In the genomic region with DNA sequence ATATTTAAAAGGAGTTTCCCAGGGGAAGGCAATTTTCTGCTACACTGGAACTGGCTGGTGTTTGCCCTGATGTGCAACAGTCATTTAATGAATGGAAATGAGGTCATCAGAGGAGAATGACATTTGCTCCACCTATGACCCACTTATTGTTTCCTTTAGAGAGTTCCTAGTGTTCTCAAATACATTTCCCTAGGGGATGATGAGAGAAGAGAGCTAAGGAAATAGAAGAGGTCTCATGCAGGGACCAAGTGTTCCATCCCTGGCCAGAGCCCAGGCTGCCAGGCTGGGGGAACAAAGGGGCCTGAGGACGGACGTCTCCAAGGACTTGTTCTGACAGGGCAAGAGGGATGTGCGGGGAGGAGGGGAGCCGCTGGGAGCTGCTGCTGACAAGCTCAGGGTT, we compare ENCODE assay signal across 9 mouse cellular contexts.
DNase-seq lines count a peak whose midpoint lies in the region; ATAC-seq and TF ChIP-seq lines count a peak whose summit lies in the region.
"Had no signal": no experiment of that assay in that cellular context is flagged by ENCODE, and none has a peak within 500 bp of the region (broad histone marks: within the 10 kb centered on the region; RNA-seq: fewer than 3 reads in every experiment).

No protein-coding gene starts in this region.

- no peak for TF ChIP-seq POLR2A in kidney, adult 2 months (IDR thresholded peaks at IDR 0.05; ENCODE audit: low read depth, low read length)

- H3K9me3 ChIP-seq in neural tube, embryonic 12.5 days, result no peaks in the 10 kb centered on the region
- H3K9me3 ChIP-seq: heart, embryonic 13.5 days had no signal

- intact Hi-C loops in heart, postnatal 14 days (cut with DNase I), result loop anchor here (5.0 kb wide), 1 partner anchor 82 kb away; no protein-coding TSS in a partner anchor

- H3K36me3 ChIP-seq in kidney, adult 2 months (ENCODE audit: control insufficient read depth, insufficient read depth, low read length), result no peaks in the 10 kb centered on the region
- no peaks in the 10 kb centered on the region for H3K36me3 ChIP-seq in neural tube, embryonic 12.5 days
- H3K36me3 ChIP-seq: heart, embryonic 13.5 days had no signal

- TF ChIP-seq CTCF in kidney, adult 2 months (conservative IDR thresholded peaks at IDR 0.05; ENCODE audit: insufficient read depth, insufficient read length, low read depth, low read length), result no peak

- no peaks in the 10 kb centered on the region for H3K27me3 ChIP-seq in kidney, adult 2 months (replicated peaks; ENCODE audit: control insufficient read depth, insufficient read depth, low read length)
- H3K27me3 ChIP-seq in neural tube, embryonic 12.5 days (replicated peaks), result no peaks in the 10 kb centered on the region
- H3K27me3 ChIP-seq: heart, embryonic 13.5 days had no signal

- H3K4me1 ChIP-seq in kidney, adult 2 months (ENCODE audit: control insufficient read depth, insufficient read depth, low read length), result peaks cover 2% of the 10 kb centered on the region; the same call in 1 of the 2 replicates
- peaks cover 7% of the 10 kb centered on the region for H3K4me1 ChIP-seq in neural tube, embryonic 12.5 days

- ATAC-seq in neural tube, embryonic 12.5 days (ENCODE audit: low FRiP score, low read depth), result peak; percentile 41; the same call in 1 of the 2 replicates
- no peak for ATAC-seq in frontal cortex, adult (ENCODE audit: low TSS enrichment)
- no peak for ATAC-seq in monocyte, adult 5-6 weeks (replicated peaks; ENCODE audit: insufficient number of reproducible peaks, low FRiP score, low TSS enrichment, poor library complexity, severe bottlenecking)

- peak; percentile 50 for DNase-seq in kidney, adult 2 months
- no peak for DNase-seq in kidney, adult 11 months
- peak; percentile 84 for DNase-seq in embryo, embryonic 10.5 days (ENCODE audit: low spot score)
- DNase-seq in heart, postnatal 14 days, result peak; percentile 54 to 58
- DNase-seq in left cerebral cortex, adult 8-10 months (ENCODE audit: low spot score in 2 of 2), result no peak

- H3K9ac ChIP-seq in neural tube, embryonic 12.5 days, result no peak overlapping the region
- H3K9ac ChIP-seq: heart, embryonic 13.5 days had no signal

- H3K27ac ChIP-seq in kidney, adult 2 months (ENCODE audit: insufficient read depth, low read depth, low read length), result no peak overlapping the region
- no peak overlapping the region for H3K27ac ChIP-seq in neural tube, embryonic 12.5 days
- H3K27ac ChIP-seq: heart, embryonic 13.5 days had no signal

- H3K4me2 ChIP-seq in neural tube, embryonic 12.5 days (replicated peaks), result no peak overlapping the region
- H3K4me2 ChIP-seq: heart, embryonic 13.5 days had no signal

- WGBS in kidney, adult 2 months, result 64% methylated on average over 4 of the region's 4 CpGs
- WGBS in neural tube, embryonic 12.5 days, result 13% methylated on average over 4 of the region's 4 CpGs

- no peak overlapping the region for H3K4me3 ChIP-seq in kidney, adult 2 months (ENCODE audit: insufficient read depth, low read depth, low read length)
- no peak overlapping the region for H3K4me3 ChIP-seq in neural tube, embryonic 12.5 days
- H3K4me3 ChIP-seq: heart, embryonic 13.5 days had no signal

Comparison
In these comparisons a context has a peak if more than half of its experiments do, and no peak if none do; other contexts are left out.
1. DNase-seq: peak in kidney, adult 2 months (single experiment), embryo, embryonic 10.5 days (single experiment) and heart, postnatal 14 days (2 of 2); none in kidney, adult 11 months (single experiment) and left cerebral cortex, adult 8-10 months (0 of 2).